Mouse (Mus musculus) urinary bladder, adult 2 months (tissue): Measurements from ENCODE around the gene Pgls. TPM values are rescaled to one million over a fixed set of nuclear protein-coding genes. Genes with fewer than 3 reads are reported as not detected.

Experiments
- DNase-seq: peaks from one replicate; pipeline ENCODE4 v3.0.0; 2022; ENCODE audit warnings: low spot score
- polyA plus RNA-seq: library from polyadenylated mRNA; depleted of rRNA; stranded (reverse); fragments of >200 nt; gene quantifications from 2 replicates; pipeline ENCODE4 v1.2.3, GENCODE M21; 2012

Gene Pgls
- polyA plus RNA-seq, 1 experiment, result 41.7 TPM

DNA sequence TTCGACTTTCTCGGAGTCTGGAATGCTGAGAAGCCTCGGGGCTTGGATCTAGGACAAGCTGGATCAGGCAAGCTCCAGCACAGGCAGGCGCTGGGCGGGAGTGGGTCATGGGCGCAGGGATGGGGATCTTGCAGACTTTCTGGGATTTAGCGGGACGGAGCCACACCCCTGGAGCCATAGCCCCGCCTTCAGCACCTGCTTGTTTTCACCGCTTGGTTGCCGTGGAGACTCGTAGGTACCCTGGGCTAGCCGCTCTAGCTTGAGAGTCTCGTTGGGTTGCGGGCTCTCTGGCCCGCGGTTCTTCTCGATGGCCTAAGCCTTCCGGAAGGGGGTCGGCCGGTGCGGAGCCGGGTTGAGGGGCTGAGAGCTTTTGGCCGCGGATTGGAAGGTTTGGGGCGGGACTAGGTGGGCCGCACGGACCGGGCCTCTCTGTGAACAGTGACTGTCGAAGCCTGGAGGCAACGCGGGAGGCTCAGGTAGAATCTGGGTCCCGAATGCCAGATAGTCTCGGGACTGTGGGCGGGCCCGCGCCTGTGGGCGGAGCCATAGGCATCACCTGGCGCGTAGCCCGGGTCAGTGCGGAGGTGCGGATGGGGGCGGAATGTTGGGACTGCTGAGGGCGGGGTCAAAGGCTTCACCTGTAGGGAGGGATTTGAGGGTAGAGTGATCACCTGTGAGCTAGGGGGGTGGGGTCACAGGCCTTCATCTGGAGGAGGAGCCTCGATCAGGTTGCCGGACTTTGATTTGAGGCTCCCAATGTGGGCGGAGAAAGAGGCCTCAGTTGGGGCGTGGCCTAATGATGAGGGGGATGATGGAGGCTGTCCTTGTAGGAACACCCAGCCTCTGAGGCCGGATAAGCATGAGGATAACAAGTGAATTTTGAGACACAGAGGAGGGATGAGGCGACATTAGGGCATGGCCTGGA is 22.3 kb upstream of the Pgls start:
- DNase-seq, result peak; percentile 86

DNA sequence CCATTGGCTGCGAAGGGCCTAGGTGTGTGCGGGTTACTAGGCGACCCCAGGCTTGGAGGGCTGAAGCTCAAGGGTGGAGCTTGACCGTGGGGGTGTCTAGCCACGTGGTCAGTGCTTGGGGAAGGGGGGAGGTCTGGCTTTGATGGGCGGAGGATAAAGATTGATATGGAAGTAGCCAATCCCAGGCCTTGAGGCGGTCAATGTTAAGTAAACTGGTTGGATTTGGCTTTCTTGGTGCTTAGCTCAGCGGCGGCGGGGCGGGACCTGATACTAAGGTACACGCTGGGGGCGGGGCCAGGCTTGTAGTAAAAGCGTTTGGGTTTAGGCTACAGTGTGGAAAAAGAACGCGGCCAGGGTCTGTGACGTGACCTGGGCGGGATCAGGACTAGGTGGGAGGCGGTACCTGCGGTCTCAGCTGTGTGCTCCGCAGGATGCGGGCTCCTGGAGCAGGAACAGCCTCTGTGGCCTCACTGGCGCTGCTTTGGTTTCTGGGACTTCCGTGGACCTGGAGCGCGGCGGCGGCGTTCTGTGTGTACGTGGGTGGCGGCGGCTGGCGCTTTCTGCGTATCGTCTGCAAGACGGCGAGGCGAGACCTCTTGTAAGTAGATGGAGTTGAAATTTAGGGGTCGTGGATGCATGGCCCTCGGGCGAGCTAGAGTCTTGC is 21.6 kb upstream of the Pgls start:
- peak; percentile 83 for DNase-seq

DNA sequence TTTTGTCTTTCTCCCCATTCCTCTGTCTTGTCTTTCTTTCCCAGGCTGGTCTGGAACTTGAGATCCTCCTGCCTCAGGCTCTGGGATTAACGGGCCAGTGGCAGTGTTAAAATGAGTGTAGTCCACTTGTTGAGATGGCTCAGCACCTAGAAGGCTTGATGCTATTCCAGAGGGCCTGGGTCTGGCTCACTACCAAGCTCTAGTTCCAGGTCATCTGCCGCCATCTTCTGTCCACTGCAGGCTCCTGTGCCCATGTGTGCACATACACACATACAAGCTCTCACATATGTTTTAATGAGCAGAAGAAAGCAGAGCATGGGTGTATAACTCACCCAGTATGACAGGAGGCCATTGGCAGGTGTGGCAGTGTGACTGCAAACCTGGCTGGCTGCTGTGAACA is 19.9 kb upstream of the Pgls start:
- no peak for DNase-seq

DNA sequence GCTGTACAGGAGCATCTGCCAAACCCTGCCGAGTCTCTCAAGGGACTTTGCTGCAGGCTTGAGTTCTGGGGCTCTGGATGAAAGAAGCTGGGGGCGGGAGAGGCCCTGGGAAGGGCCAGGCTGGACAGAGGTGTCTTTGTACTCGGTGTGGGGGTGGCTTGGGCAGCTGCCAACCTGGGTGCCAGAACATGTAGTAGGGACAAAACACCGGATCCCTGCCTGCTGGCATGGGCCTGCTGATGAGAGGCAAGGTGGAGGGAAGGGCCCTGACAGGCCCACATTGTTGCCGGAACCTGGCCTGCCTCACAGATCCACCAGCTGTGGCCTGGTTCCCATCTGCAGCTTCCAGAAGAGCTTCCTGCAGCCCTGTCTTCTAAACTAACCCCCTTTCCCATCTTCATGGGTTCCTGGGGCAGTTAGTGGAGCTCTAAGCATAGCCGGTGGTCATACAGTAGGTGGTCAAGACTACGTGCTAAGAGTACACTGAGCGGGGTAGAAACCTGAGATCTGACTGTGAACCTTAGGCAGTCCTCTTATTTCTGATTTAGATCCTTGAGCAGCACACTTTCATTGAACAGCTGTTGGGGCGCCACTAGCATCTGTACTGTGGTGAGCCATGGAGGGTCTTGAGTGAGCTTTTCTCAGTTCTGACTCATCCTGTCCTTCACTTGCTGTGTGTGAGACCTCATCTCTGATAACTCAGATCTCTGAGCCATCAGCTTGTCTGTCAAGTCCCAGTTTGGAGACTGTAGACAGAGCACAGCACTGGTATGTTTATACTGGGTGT is 18.9 kb upstream of the Pgls start:
- DNase-seq, result no peak

DNA sequence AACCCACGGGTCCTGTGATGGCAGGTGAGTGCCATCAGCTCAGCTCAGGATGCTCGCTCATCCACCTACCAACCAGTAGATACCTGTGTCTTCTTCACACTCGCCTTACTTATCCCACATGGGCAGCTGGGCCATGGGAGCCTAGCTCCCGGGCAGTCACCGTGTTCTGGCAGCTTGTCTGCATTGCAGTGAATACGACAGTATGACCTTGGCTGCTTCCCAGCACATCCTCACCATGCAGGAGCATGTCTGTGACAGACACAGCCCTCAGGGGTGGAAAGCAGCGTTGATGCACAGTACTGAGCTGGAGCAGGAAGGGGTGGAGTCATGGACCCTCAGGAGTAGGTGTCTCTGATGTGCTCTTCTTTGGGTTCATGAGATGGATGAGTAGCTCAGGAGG is 17.6 kb upstream of the Pgls start:
- no peak for DNase-seq

DNA sequence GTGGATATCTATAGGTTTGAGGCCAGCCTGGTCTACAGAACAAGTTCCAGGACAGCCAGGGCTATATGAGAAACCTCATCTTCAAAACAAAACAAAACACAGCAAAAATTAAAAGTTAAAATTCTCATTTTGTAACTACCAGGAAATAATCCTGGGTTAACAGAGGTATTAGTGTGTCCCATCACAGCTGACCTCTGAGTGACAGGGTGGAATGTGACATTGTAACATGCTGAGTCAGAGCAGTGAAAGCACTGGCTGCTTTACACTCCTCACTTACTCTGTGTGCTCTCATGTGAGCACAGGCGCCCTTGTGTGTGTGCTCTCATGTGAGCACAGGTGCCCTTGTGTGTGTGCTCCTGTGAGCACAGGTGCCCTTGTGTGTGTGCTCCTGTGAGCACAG is 17.0 kb upstream of the Pgls start:
- no peak for DNase-seq

DNA sequence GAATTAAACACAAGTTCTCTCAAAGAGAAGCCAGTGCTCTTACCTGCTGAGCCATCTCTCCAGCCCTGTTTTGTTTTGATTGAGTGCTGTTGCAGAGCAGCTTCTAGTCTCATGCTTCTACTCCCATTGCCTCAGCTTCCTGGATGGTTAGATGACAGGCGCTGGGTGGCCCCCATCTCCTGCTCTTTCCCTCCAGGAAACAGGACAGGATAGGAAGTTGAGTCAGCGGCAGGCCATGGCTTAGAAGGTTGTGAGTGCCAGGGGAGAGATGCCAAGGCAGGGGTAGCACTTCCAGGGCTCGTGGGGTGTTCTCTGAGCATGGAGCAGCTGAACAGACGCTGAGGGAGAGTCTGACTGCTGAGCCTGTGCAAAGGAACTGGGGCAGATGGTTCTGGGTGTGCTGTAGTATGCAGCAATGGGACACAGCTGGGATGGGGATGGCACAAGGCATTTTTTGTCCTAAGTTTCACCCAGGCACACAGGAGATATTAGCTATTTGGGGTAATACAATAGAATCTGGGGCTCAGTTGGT is 14.1 kb upstream of the Pgls start:
- no peak for DNase-seq

DNA sequence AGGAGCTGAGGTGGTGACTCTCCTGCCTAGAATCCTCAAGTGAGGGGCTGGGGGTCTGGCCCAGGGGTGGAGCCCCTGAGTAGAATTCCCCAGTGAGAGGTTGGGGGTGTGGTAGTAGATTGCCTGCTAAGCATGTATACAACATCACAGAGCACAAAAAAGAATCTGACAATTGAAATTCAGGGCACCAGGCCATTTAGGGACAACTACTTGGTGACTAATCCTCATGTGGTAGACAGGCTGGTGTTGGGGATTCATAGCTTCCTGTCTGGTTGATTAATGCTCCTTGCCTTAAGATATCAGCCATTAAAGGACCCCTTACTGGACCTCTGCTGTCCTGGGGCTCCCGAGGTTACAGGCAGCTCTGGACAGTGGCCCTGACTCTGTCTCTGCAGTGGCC is 13.0 kb upstream of the Pgls start:
- no peak for DNase-seq

DNA sequence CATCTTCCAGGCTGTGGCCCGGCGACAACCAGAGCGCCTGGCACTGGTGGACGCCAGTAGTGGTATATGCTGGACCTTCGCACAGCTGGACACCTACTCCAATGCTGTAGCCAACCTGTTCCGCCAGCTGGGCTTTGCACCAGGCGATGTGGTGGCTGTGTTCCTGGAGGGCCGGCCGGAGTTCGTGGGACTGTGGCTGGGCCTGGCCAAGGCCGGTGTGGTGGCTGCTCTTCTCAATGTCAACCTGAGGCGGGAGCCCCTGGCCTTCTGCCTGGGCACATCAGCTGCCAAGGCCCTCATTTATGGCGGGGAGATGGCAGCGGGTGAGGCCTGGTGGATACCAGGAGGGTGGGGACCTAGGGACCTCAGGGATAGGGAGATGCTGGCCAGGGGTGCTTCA is 12.5 kb upstream of the Pgls start:
- no peak for DNase-seq

DNA sequence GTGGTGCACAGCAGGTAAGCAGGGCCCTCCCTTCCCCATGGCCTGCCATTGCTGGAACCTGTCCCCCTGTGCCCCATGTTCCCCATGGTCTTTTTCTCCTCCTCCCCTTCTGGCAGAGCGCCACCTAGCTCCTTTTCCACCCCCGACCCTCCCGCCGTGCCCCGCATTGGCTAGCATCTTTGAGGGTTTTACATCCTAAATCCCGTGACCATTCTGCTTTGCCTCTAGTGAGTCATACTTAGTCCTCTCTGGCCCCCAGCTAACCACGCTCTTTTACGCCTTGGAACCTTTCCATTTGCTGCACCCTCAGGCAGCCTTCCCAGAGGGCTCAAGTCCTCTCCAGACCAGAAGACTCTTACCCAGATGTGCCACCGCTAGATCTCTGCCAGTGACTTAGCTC is 11.8 kb upstream of the Pgls start:
- no peak for DNase-seq

DNA sequence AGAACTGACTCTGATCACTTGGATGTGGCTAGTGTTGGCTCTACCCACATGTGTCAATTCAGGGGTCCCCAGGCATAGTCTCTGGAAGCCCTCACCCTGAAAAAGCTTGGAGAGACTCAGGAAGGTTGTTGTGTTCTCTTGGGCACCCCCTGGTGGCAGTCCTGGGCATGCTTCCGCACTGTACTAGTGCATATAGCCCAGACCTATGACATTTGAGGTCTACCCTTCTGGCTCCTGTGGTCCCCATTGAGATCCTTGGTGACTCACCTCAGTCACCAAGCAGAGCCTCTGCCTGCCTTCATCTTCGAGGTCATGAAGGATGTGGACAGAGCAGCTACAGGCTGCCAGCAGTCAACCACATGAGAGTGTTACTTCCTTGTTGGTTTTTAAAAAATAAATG is 5.1 kb upstream of the Pgls start:
- peak; percentile 24 for DNase-seq

DNA sequence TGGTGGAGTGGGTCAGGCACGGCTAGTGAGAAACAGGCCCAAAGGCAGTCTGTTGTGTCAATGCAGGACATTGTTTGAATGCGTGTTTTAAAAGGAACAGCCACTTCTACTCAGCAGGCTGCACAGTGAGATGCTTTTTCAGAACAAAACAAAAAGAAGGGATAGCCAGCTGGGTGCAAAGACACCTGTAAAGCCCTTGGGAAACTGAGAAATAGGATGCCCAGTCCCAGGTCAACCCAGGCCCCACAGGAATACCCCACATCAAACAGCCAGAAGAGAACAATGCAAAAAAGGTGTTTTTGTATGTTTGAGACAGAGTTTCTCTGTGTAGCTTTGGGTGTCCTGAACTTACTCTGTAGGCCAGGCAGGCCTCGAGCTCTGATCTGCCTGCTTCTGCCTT is 3.2 kb upstream of the Pgls start:
- DNase-seq, result no peak

DNA sequence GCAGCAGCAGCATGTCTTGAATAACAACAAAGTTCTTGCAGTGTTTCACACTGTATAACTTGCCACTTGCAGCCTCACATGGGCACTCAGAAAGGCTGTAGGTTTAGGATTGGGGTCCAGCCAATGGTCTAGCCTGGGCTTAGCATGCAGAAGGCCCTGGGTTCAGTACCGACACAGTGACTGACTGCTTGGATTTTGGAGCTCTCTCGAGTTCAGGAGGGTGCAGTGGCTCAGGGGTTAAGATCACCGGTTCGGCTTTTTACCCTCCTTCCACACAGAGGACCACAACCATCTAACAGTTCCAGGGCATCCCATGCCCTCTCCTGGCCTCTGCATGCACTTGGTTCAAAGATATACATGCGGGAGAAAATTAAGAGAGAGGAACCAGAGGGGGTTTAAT is 959 bp upstream of the Pgls start:
- no peak for DNase-seq

DNA sequence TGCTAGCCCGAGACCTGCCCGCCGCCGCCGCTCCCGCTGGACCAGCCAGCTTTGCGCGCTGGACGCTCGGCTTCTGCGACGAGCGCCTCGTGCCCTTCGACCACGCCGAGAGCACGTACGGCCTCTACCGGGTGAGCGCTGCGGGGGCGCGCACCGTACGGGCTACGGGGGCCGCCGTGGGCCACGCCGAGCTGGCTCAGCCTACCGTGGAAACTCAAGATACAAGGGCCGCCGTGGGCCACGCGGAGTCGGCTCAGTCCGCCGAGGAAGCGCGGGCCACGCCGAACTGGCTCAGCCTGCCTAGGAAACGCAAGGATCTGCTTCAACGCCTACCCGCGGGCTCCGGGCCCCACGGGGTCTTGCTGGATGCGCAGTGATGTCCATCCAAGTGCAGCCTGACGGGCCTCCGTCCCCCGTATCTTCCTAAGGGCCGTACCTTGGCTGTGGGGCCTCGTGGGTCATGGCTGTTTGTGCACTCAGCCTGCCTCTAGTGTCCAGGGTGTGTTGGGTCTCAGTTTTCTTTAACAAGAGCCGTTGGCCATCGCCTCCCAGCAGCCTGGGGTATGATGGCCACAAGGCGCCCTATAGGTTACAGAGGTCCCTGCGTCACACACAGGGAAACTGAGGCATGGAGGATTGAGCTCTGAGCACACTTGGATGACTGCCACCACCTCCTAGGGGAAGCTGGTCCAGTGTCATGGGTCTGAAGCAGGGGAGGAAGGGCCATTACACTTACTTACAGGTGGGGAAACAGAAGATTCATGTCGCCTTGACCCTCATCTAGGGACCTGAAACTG is 596 bp downstream of the Pgls start:
- DNase-seq, result no peak

DNA sequence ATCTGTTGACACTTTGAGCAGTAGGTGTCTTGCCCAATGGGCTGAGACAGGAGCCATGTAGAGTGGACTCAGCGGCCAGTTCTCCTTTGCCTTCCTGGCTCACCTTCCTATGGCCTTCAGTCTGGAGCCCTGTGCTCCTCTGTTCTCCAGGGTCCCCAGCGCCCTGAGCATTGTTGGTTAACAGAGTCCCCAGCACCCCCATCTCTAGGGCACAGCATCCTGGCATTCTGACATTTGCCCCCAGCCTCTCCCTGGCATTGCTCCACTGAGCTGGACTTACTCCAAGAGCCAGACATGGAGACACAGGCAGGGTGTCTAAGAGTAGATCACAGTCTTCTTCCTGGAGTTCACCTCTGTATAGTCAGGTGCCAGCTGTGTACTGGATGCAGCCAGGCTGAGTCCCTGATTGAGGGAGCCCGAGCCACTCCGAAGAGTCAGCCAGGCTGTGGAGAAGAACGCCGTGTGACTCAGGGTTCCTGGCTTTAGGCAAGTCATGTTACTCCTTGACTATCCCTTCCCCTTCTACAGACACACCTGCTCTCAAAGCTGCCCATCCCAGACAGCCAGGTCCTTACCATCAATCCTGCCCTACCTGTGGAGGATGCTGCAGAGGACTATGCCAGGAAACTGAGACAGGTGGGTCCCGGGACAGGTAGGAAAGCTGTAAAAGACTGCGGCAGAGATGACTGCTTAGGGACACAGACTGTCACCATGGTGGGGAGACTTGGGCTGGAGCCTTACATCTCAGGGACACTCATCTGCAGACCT is 1.8 kb downstream of the Pgls start:
- DNase-seq, result peak; percentile 21

DNA sequence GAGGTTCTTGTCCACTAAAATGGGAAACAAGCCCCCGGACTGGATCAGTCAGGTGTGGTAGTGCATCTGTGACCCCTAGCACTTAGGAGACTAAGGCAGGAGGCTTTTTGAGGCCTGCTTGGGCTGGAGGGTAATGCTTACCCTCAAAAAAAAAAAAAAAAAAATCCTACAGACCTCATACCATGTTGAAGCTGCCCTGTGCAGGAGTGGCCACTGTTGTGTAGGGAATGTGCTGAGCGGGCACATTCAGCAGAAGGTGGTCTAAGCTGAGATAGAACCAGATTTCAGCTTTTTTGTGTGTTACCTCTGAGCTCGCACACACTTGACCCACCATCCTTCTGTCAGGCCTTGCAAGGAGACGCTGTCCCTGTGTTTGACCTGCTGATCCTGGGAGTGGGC is 2.3 kb downstream of the Pgls start:
- no peak for DNase-seq

DNA sequence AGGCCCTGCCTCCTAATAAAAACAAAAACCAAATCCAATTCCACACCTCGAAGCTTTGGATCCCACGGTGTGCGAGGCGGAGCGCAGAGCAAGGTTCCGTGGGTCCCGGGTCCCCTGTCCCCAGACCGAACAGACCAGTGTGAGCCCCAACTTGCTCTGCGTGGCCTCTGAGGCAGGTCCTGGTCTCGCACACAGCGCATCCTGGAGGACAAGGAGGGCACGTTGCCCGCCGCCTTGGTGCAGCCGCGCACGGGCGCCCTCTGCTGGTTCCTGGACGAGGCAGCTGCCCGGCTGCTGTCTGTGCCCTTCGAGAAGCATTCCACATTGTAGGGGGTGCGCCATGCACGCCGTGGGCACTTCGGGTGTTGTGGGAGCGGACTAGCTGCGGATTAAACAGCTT is 3.9 kb downstream of the Pgls start:
- peak; percentile 84 for DNase-seq

DNA sequence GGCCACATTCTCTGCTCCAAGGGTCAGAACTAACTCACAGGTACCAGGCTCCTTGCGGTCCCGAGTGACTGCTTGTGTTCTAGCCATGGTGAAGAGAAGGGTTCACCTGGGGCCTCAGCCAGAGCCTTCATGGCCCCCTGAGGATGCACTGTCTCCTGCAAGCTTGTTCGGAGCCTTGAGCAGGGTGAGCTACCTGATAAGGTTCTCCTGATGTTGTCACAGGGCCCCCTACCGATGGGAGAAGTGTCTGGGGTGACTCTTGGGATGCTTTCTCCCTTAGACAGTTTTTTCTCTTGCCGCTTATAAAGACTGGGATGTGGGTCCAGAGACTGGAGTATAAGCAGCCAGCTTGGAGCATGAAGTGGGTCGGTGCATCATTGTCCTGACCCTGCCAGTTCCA is 4.4 kb downstream of the Pgls start:
- DNase-seq, result no peak

DNA sequence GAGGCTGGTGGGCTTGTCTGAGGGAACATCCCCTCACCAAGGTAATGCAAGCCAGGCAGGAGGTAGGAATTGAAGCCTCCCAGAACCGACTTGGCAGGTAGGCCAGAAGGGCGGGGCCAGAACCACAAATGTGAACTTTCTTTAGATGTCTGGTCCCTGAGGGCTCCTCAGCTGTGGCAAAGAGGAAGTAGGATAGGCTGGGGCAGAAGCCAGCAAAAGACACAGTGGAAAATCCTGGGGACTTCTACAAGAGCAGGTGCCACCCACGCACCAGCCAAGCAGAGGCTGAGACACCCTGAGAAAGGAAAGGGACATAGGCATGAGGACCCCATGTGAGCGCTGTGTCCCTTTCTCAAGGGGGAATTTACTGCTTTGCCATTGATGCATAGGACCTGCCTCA is 4.8 kb downstream of the Pgls start:
- DNase-seq, result no peak

DNA sequence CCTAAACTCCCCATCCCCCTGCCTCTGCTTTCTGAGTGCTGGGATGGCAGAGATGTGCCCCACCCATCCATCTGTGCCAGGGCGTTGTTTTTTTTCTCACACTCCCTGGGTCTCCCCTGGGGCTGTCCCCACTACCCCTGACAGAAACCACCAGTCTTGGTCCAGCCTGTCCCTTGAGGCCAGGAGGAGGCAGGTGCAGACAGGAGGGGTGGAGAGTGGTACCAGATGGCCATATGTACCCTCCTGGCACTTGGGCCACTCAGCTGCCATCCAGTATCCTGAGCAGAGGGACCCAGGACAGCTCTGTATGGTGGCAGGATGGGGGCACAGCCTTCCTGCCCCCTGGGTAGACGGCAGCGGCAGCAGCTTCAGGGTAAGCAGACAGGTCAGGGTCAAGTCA is 5.5 kb downstream of the Pgls start, which contains the start of gene Fam129c:
Gene Fam129c, plus strand, starts transcription at position 198 of the 400 bp plus-strand sequence.
- DNase-seq, result no peak

DNA sequence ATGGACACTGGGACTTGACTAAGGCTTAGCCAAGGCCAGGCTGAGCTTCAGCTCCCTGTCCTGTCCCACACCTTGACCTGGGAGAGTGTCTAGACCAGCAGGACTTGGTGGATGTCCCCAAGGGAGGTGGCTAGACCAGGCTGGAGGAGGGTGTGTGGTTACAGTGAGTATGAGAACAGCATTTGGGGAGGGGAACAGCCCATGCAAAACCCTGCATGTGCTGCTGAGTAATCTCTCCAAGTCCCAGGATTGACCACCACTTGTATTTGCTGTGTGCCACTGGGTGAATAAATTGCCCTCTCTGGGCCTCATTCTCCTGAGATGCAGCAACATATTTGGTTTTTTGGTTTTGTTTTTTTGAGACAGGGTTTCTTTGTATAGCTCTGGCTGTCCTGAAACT is 6.4 kb downstream of the Pgls start:
- DNase-seq, result no peak
